Mouse (Mus musculus) bone marrow macrophage, adult 2 months (primary cell): ENCODE results near the gene Uhmk1.

Experiments
- CTCF ChIP-seq: IDR thresholded peaks from 2 replicates; pipeline ENCODE4 v1.5.1; 2012; ENCODE audit warnings: low read depth, mild to moderate bottlenecking, low read length, moderate library complexity
- POLR2A ChIP-seq: IDR thresholded peaks from 2 replicates; pipeline ENCODE4 v1.6.1; 2012; ENCODE audit warnings: mild to moderate bottlenecking, low read depth, low read length, borderline replicate concordance

GRCm38 (mm10) chr1:170218091-170218884, 3.1 kb upstream of the Uhmk1 start:
- TF ChIP-seq CTCF (no peak), POLR2A (no peak)
